Mouse (Mus musculus): Measurements from ENCODE around the gene Nkain2. TPM values are rescaled to one million over a fixed set of nuclear protein-coding genes. Genes with fewer than 3 reads are reported as not detected.

Nkain2 gene
- total RNA-seq, 2 experiments from 2014 or later, result 45.3 to 47.1 TPM

DNA sequence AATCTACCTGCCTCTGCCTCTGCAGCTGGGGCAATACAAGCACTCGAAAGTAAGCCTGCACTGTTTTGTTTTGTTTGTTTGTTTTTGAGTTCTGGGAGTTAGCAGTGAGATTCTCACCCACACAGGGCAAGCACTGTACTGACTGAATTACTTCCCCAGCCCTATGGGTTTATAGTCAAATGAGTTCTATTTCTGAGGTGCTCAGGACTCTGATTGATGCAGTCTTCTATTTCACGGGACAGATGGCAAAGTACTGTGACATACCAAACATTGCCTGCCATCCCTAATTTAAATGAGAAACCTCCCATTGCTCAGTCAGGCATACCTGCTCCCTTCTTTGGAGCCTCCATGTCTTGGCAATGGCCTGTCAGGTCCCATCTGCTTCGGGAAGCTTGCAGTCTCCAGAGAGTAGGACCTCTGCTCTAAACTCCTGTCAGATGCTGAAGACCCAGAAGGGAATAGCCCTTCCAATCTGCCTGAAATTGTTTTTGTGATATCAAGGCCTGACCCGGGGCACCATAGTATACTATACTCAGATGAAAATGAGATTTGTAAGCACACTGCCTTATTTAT, 1016.9 kb downstream of the Nkain2 start:
- no peak for DNase-seq (ENCODE audit: extremely low spot score in 1 of 2, low spot score in 2 of 2)

DNA sequence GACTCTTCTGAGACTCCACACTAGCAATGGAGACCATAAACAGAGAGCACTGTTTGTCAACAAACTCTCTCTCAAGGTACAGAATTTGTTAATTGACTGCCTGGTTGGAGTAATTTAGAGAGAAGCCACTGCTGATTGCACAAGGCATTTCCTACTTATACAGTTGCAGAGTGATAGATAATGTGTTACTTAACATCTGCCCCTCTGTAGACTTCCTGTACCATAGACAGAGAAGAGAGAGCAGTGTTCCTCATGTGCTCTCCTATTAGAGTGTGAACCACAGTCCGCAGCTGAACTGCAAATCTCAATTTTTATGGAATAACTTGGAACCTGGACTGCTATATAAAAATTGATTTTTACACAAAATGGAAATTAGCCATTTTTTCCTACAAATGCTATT, 1022.0 kb downstream of the Nkain2 start:
- intact Hi-C loops (cut with DNase I), result no loop called here
- DNase-seq (ENCODE audit: extremely low spot score in 1 of 2, low spot score in 2 of 2), result no peak

More for the DNA sequence above, 1016.9 kb downstream of the Nkain2 start:
- intact Hi-C loops (cut with DNase I), result no loop called here

DNA sequence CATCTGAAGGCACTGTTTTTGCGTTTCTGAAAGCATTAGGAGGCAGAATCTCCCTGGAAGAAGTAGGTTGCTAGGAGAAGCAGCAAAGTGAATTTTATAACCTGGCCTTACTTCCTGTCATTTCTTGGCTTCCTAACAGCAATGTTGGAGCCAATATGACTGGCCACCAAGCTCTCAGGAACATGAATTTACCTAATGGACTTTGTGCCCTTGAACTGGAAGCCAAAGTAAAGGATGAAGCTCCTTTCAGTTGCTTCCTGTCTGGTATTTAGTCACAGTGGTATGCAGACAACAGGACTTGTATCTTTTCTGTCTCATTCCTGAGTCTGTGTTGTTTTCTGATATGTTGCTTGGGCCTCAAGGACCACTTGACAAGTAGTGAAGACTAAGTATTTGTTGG, 1063.2 kb downstream of the Nkain2 start:
- no peak for DNase-seq (ENCODE audit: extremely low spot score in 1 of 2, low spot score in 2 of 2)
- intact Hi-C loops (cut with DNase I), result no loop called here

DNA sequence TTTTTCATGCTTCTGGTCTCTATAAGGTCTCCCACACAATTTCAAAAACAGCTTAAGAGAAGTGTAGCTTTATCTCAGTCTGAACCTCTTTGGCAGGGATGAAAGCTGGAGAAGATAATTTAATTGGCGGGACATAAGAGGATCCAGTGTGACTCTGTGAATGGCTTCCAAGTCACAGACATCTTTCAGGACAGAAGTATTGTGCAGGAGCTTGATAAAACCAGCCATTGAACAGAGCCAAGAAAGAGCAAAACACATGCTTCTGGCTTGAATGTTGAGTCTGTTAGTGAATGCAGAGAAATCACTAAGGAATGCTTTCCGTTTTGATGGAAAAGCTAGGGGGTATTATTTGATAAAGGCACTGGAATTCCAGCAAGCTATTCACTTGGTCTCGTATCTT, 1077.7 kb downstream of the Nkain2 start:
- no peak for DNase-seq (ENCODE audit: extremely low spot score in 1 of 2, low spot score in 2 of 2)
- intact Hi-C loops (cut with DNase I), result no loop called here

DNA sequence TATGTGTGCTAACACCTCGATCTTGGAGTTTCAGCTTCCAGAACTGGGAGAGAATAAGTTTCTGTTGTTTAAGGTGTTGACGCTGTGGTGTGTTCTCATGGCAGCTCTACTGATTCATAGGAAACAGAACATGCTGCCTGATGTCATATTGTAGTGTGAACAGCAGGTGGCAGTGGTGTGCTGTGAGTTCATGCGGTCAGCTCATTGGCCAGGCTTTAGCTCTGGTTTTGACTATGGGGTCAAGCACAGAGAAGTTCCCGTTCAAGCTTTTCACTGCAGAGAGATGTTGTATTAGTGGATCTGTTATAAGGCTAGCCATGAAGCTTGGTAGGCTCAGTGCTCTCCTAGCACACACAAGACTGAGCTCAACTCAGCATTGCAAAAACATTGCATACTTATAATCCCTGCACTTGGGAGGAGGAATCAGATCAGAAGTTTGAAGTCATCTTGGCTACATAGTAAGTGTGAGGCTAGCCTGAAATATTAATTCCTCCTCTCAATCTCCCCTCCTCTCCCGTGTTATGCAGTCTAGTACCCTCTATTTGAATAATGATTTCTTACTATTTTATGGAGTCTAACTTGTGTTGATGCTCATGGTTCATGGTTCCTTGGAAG, 1147.7 kb downstream of the Nkain2 start:
- intact Hi-C loops (cut with DNase I), result loop anchor here (5.0 kb wide), 1 partner anchor 1150 kb away; the partner anchor contains the start of gene Nkain2
- peak; percentile 39 to 56 for DNase-seq (ENCODE audit: extremely low spot score in 1 of 2, low spot score in 2 of 2)

DNA sequence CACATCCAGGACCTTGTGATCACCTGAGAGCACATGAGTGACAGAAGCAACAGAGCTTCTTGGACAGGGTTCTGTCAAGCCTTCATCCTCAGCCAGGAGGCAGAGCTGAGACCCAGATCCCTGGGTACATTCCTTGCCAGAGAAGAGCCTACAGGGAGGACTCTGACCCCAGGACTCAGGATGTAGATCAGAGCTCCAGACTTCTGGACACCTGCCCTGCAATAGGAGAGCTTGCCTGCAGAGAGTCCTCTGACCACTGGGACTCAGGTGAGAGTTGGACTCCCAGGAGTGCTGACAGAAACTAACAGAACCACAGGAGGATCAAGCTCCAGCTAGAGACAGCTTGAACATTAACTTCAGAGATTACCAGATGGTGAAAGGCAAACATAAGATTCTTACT, 1162.2 kb downstream of the Nkain2 start:
- no peak for DNase-seq (ENCODE audit: extremely low spot score in 1 of 2, low spot score in 2 of 2)
- intact Hi-C loops (cut with DNase I), result no loop called here

DNA sequence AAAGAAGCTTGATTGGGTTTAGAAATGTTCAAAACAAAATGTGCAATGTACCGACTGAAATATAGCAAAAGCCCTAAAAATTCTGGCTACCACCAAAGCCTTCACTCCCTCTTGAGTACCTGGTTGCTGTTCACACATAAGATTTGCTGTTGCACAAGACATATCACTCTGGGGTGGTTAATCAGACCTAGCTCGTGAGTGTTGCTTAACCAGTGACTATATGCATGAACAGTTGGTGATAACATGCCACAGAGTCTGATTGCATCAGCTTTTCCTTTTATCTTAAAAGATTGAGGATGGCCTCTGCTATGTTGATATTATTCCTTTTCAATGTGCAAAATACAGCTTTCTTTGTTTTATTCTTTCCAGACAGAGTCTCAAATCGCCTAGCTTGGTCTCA, 1243.0 kb downstream of the Nkain2 start:
- intact Hi-C loops (cut with DNase I), result no loop called here
- DNase-seq (ENCODE audit: extremely low spot score in 1 of 2, low spot score in 2 of 2), result no peak

DNA sequence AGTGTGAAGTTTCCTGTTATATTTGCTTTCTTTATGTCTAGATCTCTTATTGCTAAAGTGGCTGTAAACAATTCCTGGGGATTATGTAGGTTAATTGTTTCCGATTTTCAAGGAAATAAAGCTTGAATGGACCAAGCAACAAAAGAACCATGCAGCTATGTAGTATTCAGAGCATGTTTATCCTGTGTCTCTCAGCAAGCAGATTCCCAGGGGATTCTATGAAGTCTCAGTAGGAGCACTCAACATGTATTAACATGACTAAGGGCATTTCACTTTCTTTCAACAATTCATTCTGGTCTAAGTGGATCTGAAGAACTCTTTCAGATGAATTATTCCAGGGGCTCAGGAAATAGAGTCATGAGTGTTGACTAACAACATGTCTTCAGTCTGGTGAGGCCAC, 1244.2 kb downstream of the Nkain2 start:
- no peak for DNase-seq (ENCODE audit: extremely low spot score in 1 of 2, low spot score in 2 of 2)
- intact Hi-C loops (cut with DNase I), result no loop called here

Other genes starting within 250 kb of the Nkain2 start
- gene Trdn, start 190.1 kb upstream of the Nkain2 start, total RNA-seq (2021), result 1 to 10 TPM in 1 of 2 experiments, under 1 TPM in 1; 0.39 to 1.0 TPM